Mouse (Mus musculus): ENCODE data around the gene Eogt.

The Eogt gene

DNA sequence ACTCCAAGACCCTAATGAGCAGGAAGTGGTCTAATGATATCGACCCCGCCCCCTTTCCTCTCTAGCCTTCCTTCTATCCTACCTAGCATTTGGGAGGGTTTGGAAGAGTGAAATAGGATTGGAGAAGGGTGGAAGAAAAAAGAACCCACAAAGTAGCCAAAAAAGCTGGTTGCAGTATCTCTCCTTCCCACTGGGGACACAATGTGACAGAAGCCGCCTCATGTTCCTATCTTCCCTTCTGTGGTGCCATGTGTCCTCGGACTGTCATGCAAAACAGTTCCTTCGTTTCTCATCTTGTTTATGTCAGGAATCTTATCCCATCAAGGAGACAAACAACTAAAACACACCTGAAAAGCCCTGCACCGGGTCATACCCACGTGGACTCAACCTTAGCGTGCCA lies 42.9 kb downstream of the Eogt start:
- DNase-seq (ENCODE audit: low spot score in 2 of 2): no peak

- DNase-seq (ENCODE audit: low spot score in 2 of 2): no peak
Observed at GRCm38 (mm10) chr6:97104264-97104852, 44.6 kb downstream of the Eogt start.

- no peak for DNase-seq (ENCODE audit: low spot score in 2 of 2)
Observed at GRCm38 (mm10) chr6:97101958-97102702, 46.9 kb downstream of the Eogt start.

DNA sequence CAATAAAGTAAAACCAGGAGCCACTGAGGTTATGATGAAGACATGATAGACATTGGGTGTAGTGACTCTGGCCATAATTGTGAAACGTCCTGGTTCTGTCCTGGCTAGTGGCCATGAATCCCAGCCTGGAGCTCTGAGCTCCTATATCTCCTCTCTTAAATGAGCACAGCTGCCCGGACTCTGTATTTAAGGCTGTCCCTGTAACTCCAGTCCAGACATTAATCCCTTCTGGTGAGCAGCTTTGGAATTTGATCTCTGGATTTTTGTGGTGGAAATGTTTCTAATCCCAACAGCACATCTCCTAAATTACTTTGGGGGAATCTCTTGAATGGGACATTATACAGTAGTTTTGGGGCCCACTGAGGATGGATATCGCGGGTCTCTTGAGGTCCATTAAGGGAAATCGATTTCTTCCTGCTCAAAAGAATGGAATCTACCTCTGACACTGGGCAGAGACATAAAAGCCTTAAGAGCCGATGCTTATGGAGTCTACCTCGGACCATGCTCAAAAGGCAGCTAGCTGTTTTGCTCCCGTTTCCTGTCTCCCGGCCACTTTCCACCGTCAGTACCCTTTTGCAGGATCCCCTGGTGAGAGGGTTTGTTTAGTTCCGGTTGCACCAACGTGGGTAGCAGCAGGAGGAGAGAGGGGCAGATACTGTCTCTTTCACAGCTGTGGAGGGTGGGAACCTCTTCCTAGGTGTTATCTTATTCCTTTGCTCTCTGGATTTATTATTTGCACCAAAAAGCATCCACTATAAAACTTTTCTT lies 47.6 kb downstream of the Eogt start:
- DNase-seq (ENCODE audit: low spot score in 2 of 2): no peak

- no peak for DNase-seq (ENCODE audit: low spot score in 2 of 2)
Observed at GRCm38 (mm10) chr6:97082336-97082735, 66.6 kb downstream of the Eogt start.

GRCm38 (mm10) chr6:97080016-97080415 lies 69.0 kb downstream of the Eogt start:
- no peak for DNase-seq (ENCODE audit: low spot score in 2 of 2)

DNA sequence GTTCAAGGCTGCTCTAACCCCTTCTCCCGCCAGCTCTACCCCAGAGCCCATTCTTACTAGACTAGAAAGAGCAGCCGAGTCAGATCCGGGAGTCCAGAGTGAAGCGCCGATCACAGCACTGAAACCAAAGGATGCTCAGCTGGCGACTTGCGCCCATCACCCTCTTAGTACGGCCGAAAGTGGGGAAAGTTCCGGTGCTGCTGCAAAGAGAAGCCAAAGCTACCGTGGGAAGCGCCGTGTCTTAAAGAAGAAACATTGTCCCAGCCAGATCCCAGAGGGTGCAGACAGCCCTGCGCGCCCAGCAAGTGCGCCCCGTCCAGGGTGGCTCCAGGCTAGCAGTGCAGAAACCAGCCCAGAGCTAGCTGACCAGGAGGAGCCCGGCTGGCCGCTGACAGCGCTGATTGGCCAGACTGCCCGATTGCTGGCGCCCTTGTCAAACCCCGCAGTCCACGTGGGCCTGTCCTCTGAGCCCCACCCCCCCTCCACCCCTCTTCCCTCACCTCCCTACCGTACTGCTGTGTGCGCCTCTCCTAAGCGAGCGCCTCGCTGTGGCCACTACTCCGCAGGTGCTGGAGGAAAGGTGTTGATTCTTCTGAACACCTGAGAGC lies 88.8 kb downstream of the Eogt start, which contains the start of gene Fam19a4:
TSS of gene Fam19a4 (minus strand) at position 340 of the 608 bp plus-strand sequence.
- peak in 1 of 2 experiments; percentile 19 for DNase-seq (ENCODE audit: low spot score in 2 of 2)
